Mouse (Mus musculus): Measurements from ENCODE around the gene Card9. TPM values are rescaled to one million over a fixed set of nuclear protein-coding genes. Genes with fewer than 3 reads are reported as not detected.
A peak's percentile ranks its signal among the peaks of the same experiment; 100 is the strongest.
"Not testable (repeated sequence)": the region's sequence is repeated elsewhere in the genome, so short reads cannot be mapped to it uniquely, and the experiment has no call there.

Card9 gene
- polyA plus RNA-seq, 1 experiment from 2014 or later, result 0.62 TPM

- Histone ChIP-seq H3K27me3 (replicated peaks) (no peaks in the 10 kb centered on the region), H3K27ac (replicated peaks) (peak within 1 kb of the TSS; percentile 34), H3K4me1 (peaks cover 22% of the 10 kb centered on the region), H3K4me3 (peak within 1 kb of the TSS; percentile 86), H3K4me2 (peak within 1 kb of the TSS; percentile 87), H3K36me3 (peaks cover 72% of the 10 kb centered on the region), H3K9me3 (no peaks in the 10 kb centered on the region), H3K9ac (peak within 1 kb of the TSS; percentile 86)
- peak; percentile 52; the same call in 1 of the 2 replicates for ATAC-seq (ENCODE audit: extremely low read depth, insufficient number of reproducible peaks, low FRiP score, low TSS enrichment)
- WGBS, result under 1% methylated on average over 57 of the region's 60 CpGs
Measured at GRCm38 (mm10) chr2:26389154-26389690, 28.5 kb upstream of the Card9 start, which contains the start of the genes Entr1 and Pmpca. Entr1 (minus strand) TSS chr2:26389316. Pmpca (plus strand) TSS chr2:26389339.

GRCm38 (mm10) chr2:26388682-26389153, 28.0 kb upstream of the Card9 start:
- Histone ChIP-seq H3K36me3 (peaks cover 72% of the 10 kb centered on the region), H3K4me1 (peaks cover 22% of the 10 kb centered on the region), H3K9me3 (no peaks in the 10 kb centered on the region), H3K27me3 (replicated peaks) (no peaks in the 10 kb centered on the region), H3K27ac (replicated peaks) (peak overlapping the region; percentile 34), H3K9ac (peak overlapping the region; percentile 86), H3K4me2 (peak overlapping the region; percentile 87), H3K4me3 (peak overlapping the region; percentile 86)
- WGBS, result under 1% methylated on average over 45 of the region's 45 CpGs
- no peak for ATAC-seq (ENCODE audit: extremely low read depth, insufficient number of reproducible peaks, low FRiP score, low TSS enrichment)

DNA sequence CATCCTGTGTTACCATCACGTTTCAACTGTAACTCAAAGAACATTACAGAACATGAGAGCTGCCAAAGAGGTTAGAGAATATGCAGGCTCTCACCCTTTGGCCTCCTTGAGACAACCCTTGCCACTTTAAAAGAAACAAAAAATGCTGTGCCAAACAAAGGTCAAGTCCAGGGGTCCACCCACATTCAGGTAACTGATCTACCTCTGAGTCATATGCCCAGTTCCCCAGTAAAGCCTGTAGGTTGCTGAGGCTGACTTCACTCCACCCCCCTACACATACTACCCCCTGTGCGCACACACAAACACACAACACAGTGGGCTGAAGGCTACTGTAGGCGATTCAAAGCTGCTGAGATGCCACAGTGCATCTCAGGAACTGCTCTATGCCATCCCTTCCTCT, 27.0 kb upstream of the Card9 start:
- peaks cover 72% of the 10 kb centered on the region for H3K36me3 ChIP-seq

GRCm38 (mm10) chr2:26380871-26381270, 20.2 kb upstream of the Card9 start:
- H3K27me3 ChIP-seq (replicated peaks); ATAC-seq (ENCODE audit: extremely low read depth, insufficient number of reproducible peaks, low FRiP score, low TSS enrichment); H3K27ac ChIP-seq (replicated peaks); H3K9me3 ChIP-seq: not testable (repeated sequence)
- peaks cover 71% of the 10 kb centered on the region for H3K36me3 ChIP-seq
- H3K4me2 ChIP-seq, result peak overlapping the region; percentile 92
- 24% methylated on average over 6 of the region's 6 CpGs for WGBS
- peaks cover 11% of the 10 kb centered on the region for H3K4me1 ChIP-seq
- H3K4me3 ChIP-seq, result peak overlapping the region; percentile 78
- H3K9ac ChIP-seq, result peak overlapping the region; percentile 91

More for the DNA sequence above, 27.0 kb upstream of the Card9 start:
- Histone ChIP-seq H3K27me3 (replicated peaks) (no peaks in the 10 kb centered on the region), H3K9me3 (no peaks in the 10 kb centered on the region), H3K4me2 (peak overlapping the region; percentile 87), H3K4me3 (peak overlapping the region; percentile 86), H3K4me1 (peaks cover 22% of the 10 kb centered on the region), H3K27ac (replicated peaks) (no peak overlapping the region), H3K9ac (peak overlapping the region; percentile 86)
- ATAC-seq (ENCODE audit: extremely low read depth, insufficient number of reproducible peaks, low FRiP score, low TSS enrichment), result no peak
- WGBS, result 84% methylated on average over 3 of the region's 3 CpGs

DNA sequence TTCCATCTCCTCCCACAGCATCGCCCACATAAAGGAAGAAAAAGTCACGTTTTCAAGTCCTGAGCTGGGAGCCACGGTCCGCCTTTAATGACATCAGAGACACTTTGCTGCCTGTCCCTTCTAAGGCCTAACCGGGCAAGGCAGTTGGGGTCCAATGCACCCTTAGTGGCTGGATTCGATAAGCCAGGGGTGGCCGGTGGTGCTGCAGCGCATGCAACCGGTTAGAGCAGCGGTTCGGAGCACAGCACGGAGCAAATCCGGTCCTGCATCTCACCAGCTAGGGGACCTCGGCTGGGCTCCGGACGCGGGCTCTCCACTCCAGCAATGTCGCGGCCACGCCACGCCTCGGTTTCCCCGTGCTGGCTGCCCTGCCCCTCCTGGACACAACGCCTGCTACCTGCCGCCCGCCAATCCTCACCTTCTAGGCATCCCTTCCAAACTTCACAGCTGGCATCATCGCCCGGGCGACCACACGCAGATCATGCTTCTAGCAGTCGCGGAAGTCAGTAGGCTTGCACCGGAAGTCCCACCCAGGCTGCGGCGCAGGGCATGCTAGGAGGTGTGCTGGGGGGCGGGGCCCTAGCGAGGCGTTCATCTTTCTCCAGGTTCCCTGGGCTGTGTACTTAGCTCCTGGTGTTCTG, 19.5 kb upstream of the Card9 start, which contains the start of gene Snapc4:
TSS of gene Snapc4 (minus strand) at position 523 of the 641 bp plus-strand sequence.
- Histone ChIP-seq H3K9me3 (no peaks in the 10 kb centered on the region), H3K9ac (peak within 1 kb of the TSS; percentile 91), H3K4me1 (peaks cover 11% of the 10 kb centered on the region), H3K4me2 (peak within 1 kb of the TSS; percentile 92), H3K4me3 (peak within 1 kb of the TSS; percentile 78), H3K27me3 (replicated peaks) (no peaks in the 10 kb centered on the region), H3K36me3 (peaks cover 71% of the 10 kb centered on the region), H3K27ac (replicated peaks) (peak within 1 kb of the TSS; percentile 34)
- ATAC-seq (ENCODE audit: extremely low read depth, insufficient number of reproducible peaks, low FRiP score, low TSS enrichment), result peak; percentile 79
- under 1% methylated on average over 38 of the region's 38 CpGs for WGBS

GRCm38 (mm10) chr2:26372396-26372795, 11.7 kb upstream of the Card9 start:
- ATAC-seq (ENCODE audit: extremely low read depth, insufficient number of reproducible peaks, low FRiP score, low TSS enrichment), result no peak
- H3K36me3 ChIP-seq, result peaks cover 100% of the 10 kb centered on the region
- no peaks in the 10 kb centered on the region for H3K27me3 ChIP-seq (replicated peaks)
- H3K9me3 ChIP-seq, result no peaks in the 10 kb centered on the region
- no peak overlapping the region for H3K4me3 ChIP-seq
- no peak overlapping the region for H3K27ac ChIP-seq (replicated peaks)
- no peaks in the 10 kb centered on the region for H3K4me1 ChIP-seq
- H3K9ac ChIP-seq, result no peak overlapping the region
- H3K4me2 ChIP-seq, result no peak overlapping the region
- 91% methylated on average over 8 of the region's 8 CpGs for WGBS

- Histone ChIP-seq H3K9me3 (no peaks in the 10 kb centered on the region), H3K9ac (no peak overlapping the region), H3K4me2 (no peak overlapping the region), H3K36me3 (peaks cover 99% of the 10 kb centered on the region), H3K4me1 (peaks cover 17% of the 10 kb centered on the region), H3K4me3 (no peak overlapping the region), H3K27me3 (replicated peaks) (no peaks in the 10 kb centered on the region), H3K27ac (replicated peaks) (no peak overlapping the region)
- no peak for ATAC-seq (ENCODE audit: extremely low read depth, insufficient number of reproducible peaks, low FRiP score, low TSS enrichment)
- WGBS, result 73% methylated on average over 1 of the region's 1 CpGs
Measured at GRCm38 (mm10) chr2:26368572-26368971, 7.9 kb upstream of the Card9 start.

- H3K9ac ChIP-seq, result no peak overlapping the region
- no peak overlapping the region for H3K4me2 ChIP-seq
- H3K27ac ChIP-seq (replicated peaks), result no peak overlapping the region
- no peaks in the 10 kb centered on the region for H3K27me3 ChIP-seq (replicated peaks)
- ATAC-seq (ENCODE audit: extremely low read depth, insufficient number of reproducible peaks, low FRiP score, low TSS enrichment), result no peak
- H3K9me3 ChIP-seq, result no peaks in the 10 kb centered on the region
- no peak overlapping the region for H3K4me3 ChIP-seq
- peaks cover 17% of the 10 kb centered on the region for H3K4me1 ChIP-seq
- H3K36me3 ChIP-seq, result peaks cover 99% of the 10 kb centered on the region
- 86% methylated on average over 6 of the region's 6 CpGs for WGBS
Measured at GRCm38 (mm10) chr2:26367911-26368310, 7.2 kb upstream of the Card9 start.

- Histone ChIP-seq H3K9me3 (no peaks in the 10 kb centered on the region), H3K27me3 (replicated peaks) (no peaks in the 10 kb centered on the region), H3K36me3 (peaks cover 78% of the 10 kb centered on the region), H3K4me2 (no peak overlapping the region), H3K4me3 (no peak overlapping the region), H3K9ac (peak overlapping the region; percentile 40), H3K4me1 (peaks cover 17% of the 10 kb centered on the region), H3K27ac (replicated peaks) (peak overlapping the region; percentile 54)
- ATAC-seq (ENCODE audit: extremely low read depth, insufficient number of reproducible peaks, low FRiP score, low TSS enrichment), result no peak
- 53% methylated on average over 10 of the region's 10 CpGs for WGBS
Measured at GRCm38 (mm10) chr2:26364738-26365465, 4.2 kb upstream of the Card9 start.

- 53% methylated on average over 5 of the region's 5 CpGs for WGBS
- peaks cover 17% of the 10 kb centered on the region for H3K4me1 ChIP-seq
- no peak overlapping the region for H3K27ac ChIP-seq (replicated peaks)
- no peak overlapping the region for H3K4me3 ChIP-seq
- no peak for ATAC-seq (ENCODE audit: extremely low read depth, insufficient number of reproducible peaks, low FRiP score, low TSS enrichment)
- no peaks in the 10 kb centered on the region for H3K9me3 ChIP-seq
- H3K9ac ChIP-seq, result no peak overlapping the region
- peaks cover 64% of the 10 kb centered on the region for H3K36me3 ChIP-seq
- no peak overlapping the region for H3K4me2 ChIP-seq
- H3K27me3 ChIP-seq (replicated peaks), result no peaks in the 10 kb centered on the region
Measured at GRCm38 (mm10) chr2:26363481-26363880, 2.8 kb upstream of the Card9 start.

GRCm38 (mm10) chr2:26362991-26363390, 2.3 kb upstream of the Card9 start:
- Histone ChIP-seq H3K27me3 (replicated peaks) (no peaks in the 10 kb centered on the region), H3K4me3 (no peak overlapping the region), H3K27ac (replicated peaks) (no peak overlapping the region), H3K4me1 (peaks cover 17% of the 10 kb centered on the region), H3K36me3 (peaks cover 59% of the 10 kb centered on the region), H3K9me3 (no peaks in the 10 kb centered on the region), H3K9ac (no peak overlapping the region), H3K4me2 (no peak overlapping the region)
- no peak for ATAC-seq (ENCODE audit: extremely low read depth, insufficient number of reproducible peaks, low FRiP score, low TSS enrichment)
- 81% methylated on average over 5 of the region's 5 CpGs for WGBS

Data from heart, embryonic 13.5 days (tissue).